Comparison of ENCODE assay signal across 9 mouse cellular contexts in the genomic region with DNA sequence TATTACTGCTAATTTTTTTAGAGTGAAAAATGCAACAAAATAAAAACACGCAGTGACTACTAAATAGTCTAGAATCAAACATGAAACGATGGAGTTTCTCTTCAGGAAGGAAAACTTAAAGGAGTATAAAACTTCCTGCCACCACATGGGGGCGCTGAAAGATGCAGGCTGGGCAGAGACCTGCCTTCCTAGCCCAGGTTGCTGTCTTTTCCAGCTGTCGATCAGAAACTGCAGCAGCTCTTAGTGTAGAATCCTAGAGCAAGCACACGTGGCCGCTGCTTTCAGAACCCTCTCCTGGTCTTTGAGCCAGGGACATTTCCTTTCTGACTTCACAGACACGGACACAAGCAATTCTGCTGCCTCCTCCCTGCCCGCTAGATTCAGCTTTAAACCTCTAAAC. TPM values are rescaled to one million over a fixed set of nuclear protein-coding genes. Genes with fewer than 3 reads are reported as not detected.
DNase-seq lines count a peak whose midpoint lies in the region; ATAC-seq and TF ChIP-seq lines count a peak whose summit lies in the region.
"Had no signal": no experiment of that assay in that cellular context is flagged by ENCODE, and none has a peak within 500 bp of the region (broad histone marks: within the 10 kb centered on the region; RNA-seq: fewer than 3 reads in every experiment).

No protein-coding gene starts in this region.

- intact Hi-C loops in left cerebral cortex, postnatal 25 days (cut with DNase I) = loop anchor here (1.0 to 5.0 kb wide), 3 partner anchors 85 to 218 kb away; no protein-coding TSS in a partner anchor

- DNase-seq in kidney, adult 18-20 months = peak; percentile 67
- DNase-seq in ZHBTc4 (ENCODE audit: low read depth, low spot score) = peak; percentile 88
- peak; percentile 42 to 51 for DNase-seq in left cerebral cortex, postnatal 25 days (ENCODE audit: low spot score in 2 of 2)

- H3K4me2 ChIP-seq in kidney, embryonic 16.5 days (replicated peaks; ENCODE audit: low read depth, low read length) = no peak overlapping the region
- H3K4me2 ChIP-seq in neural tube, embryonic 13.5 days = no peak overlapping the region

- H3K27me3 ChIP-seq in kidney, embryonic 16.5 days (ENCODE audit: insufficient read depth, low read length) = no peaks in the 10 kb centered on the region
- H3K27me3 ChIP-seq in E14TG2a.4 (ENCODE audit: insufficient read depth, low read length) = no peaks in the 10 kb centered on the region
- no peaks in the 10 kb centered on the region for H3K27me3 ChIP-seq in neural tube, embryonic 13.5 days

- no peak overlapping the region for H3K4me3 ChIP-seq in kidney, embryonic 16.5 days (ENCODE audit: low read length)
- 0 out of 2 replicates have a peak overlapping the region, but pooled peaks have one; percentile 14 for H3K4me3 ChIP-seq in E14TG2a.4 (replicated peaks; ENCODE audit: low read length)
- no peak overlapping the region for H3K4me3 ChIP-seq in neural tube, embryonic 13.5 days
- H3K4me3 ChIP-seq: megakaryocyte, embryonic 14.5 days had no signal

- no peaks in the 10 kb centered on the region for H3K36me3 ChIP-seq in kidney, embryonic 16.5 days (ENCODE audit: insufficient read depth, low read length)
- peaks cover 21% of the 10 kb centered on the region; the same call in 1 of the 2 replicates for H3K36me3 ChIP-seq in E14TG2a.4 (ENCODE audit: insufficient read depth, low read length)
- no peaks in the 10 kb centered on the region for H3K36me3 ChIP-seq in neural tube, embryonic 13.5 days

- H3K4me1 ChIP-seq in kidney, embryonic 16.5 days (ENCODE audit: insufficient read depth, low read length) = peaks cover 20% of the 10 kb centered on the region
- H3K4me1 ChIP-seq in E14TG2a.4 (replicated peaks; ENCODE audit: low read depth, low read length) = peaks cover 38% of the 10 kb centered on the region
- H3K4me1 ChIP-seq in neural tube, embryonic 13.5 days (replicated peaks) = peaks cover 3% of the 10 kb centered on the region; the same call in 1 of the 2 replicates

- WGBS in kidney, embryonic 16.5 days = 25% methylated on average over 8 of the region's 8 CpGs
- WGBS in neural tube, embryonic 13.5 days = 27% methylated on average over 8 of the region's 8 CpGs

- ATAC-seq in kidney, embryonic 16.5 days (ENCODE audit: low FRiP score, low TSS enrichment) = no peak
- ATAC-seq in frontal cortex, adult (ENCODE audit: low TSS enrichment) = peak; percentile 44; the same call in 1 of the 2 replicates
- ATAC-seq in neural tube, embryonic 13.5 days (ENCODE audit: low read depth) = no peak
- ATAC-seq in megakaryocyte, adult 5-6 weeks (ENCODE audit: poor library complexity, severe bottlenecking) = no peak

- no peaks in the 10 kb centered on the region for H3K9me3 ChIP-seq in kidney, embryonic 16.5 days (ENCODE audit: low read length)
- no peaks in the 10 kb centered on the region for H3K9me3 ChIP-seq in E14TG2a.4 (ENCODE audit: low read length)
- no peaks in the 10 kb centered on the region for H3K9me3 ChIP-seq in neural tube, embryonic 13.5 days
- H3K9me3 ChIP-seq: megakaryocyte, embryonic 14.5 days had no signal

- TF ChIP-seq CTCF in E14TG2a.4 (conservative IDR thresholded peaks at IDR 0.05; ENCODE audit: low read length) = peak; percentile 74

- no peak overlapping the region for H3K9ac ChIP-seq in kidney, embryonic 16.5 days (replicated peaks; ENCODE audit: low read length)
- H3K9ac ChIP-seq in neural tube, embryonic 13.5 days = peak overlapping the region; percentile 17; the same call in 1 of the 2 replicates

- no peak overlapping the region for H3K27ac ChIP-seq in kidney, embryonic 16.5 days (ENCODE audit: low read length)
- 0 out of 2 replicates have a peak overlapping the region, but pooled peaks have one; percentile 13 for H3K27ac ChIP-seq in neural tube, embryonic 13.5 days (replicated peaks)

RNA-seq across cellular contexts. Expression of gene Tekt1, which starts 18.3 kb away (rescaled TPM):
- 6.1 and 6.5 TPM in 2 replicates for polyA plus RNA-seq in kidney, embryonic 16.5 days (2015; fragmentation: Nextera tagmentation; extraction: Ambion mirVana)
- total RNA-seq in left cerebral cortex, postnatal 25 days (2021) = 1 to 10 TPM; 2.1 to 2.6 TPM
- 7.0 and 7.3 TPM in 2 replicates for polyA plus RNA-seq in neural tube, embryonic 13.5 days (2015; fragmentation: Nextera tagmentation; extraction: Ambion mirVana)
- not detected in 2 replicates for total RNA-seq in megakaryocyte, adult 5-6 weeks (2015)
- not detected in 2 replicates for total RNA-seq in megakaryocyte, adult 5-6 weeks (2017)

RNA-seq across cellular contexts. Expression of gene Fbxo39, which starts 29.7 kb away (rescaled TPM):
- not detected in 2 replicates for polyA plus RNA-seq in kidney, embryonic 16.5 days (2015; fragmentation: Nextera tagmentation; extraction: Ambion mirVana)
- total RNA-seq in left cerebral cortex, postnatal 25 days (2021) = not detected
- polyA plus RNA-seq in neural tube, embryonic 13.5 days (2015; fragmentation: Nextera tagmentation; extraction: Ambion mirVana) = not detected in 2 replicates
- total RNA-seq in megakaryocyte, adult 5-6 weeks (2015) = 0.58 TPM in 1 of 2 replicates, not detected in the other
- 0.11 TPM in 1 of 2 replicates, not detected in the other for total RNA-seq in megakaryocyte, adult 5-6 weeks (2017)

RNA-seq across cellular contexts. Expression of gene Xaf1, which starts 42.5 kb away (rescaled TPM):
- 4.9 and 5.1 TPM in 2 replicates for polyA plus RNA-seq in kidney, embryonic 16.5 days (2015; fragmentation: Nextera tagmentation; extraction: Ambion mirVana)
- total RNA-seq in left cerebral cortex, postnatal 25 days (2021) = 1 to 10 TPM; 3.9 TPM
- polyA plus RNA-seq in neural tube, embryonic 13.5 days (2015; fragmentation: Nextera tagmentation; extraction: Ambion mirVana) = 2.3 and 2.4 TPM in 2 replicates
- total RNA-seq in megakaryocyte, adult 5-6 weeks (2015) = 57.9 and 72.4 TPM in 2 replicates
- 39.8 and 43.3 TPM in 2 replicates for total RNA-seq in megakaryocyte, adult 5-6 weeks (2017)

Comparison
In these comparisons a context has a peak if more than half of its experiments do, and no peak if none do; other contexts are left out.
1. RNA of gene Xaf1, which starts 42.5 kb away (total RNA-seq): 39.8 to 72.4 TPM in megakaryocyte, adult 5-6 weeks; 3.9 TPM in left cerebral cortex, postnatal 25 days; every median in the first group is over 4 times any median in the second.
2. Peak in every context shown above with its lines, with median percentiles within 50 percentile points of each other: DNase-seq.